Mouse (Mus musculus): Measurements from ENCODE around the gene Gm21680. TPM values are rescaled to one million over a fixed set of nuclear protein-coding genes. Genes with fewer than 3 reads are reported as not detected.
A peak's percentile ranks its signal among the peaks of the same experiment; 100 is the strongest.
"Not testable (repeated sequence)": the region's sequence is repeated elsewhere in the genome, so short reads cannot be mapped to it uniquely, and the experiment has no call there.

Gene Gm21680
- total RNA-seq (2021), result not detected

GRCm38 (mm10) chr5:25972563-25972962 lies at the start of gene Gm21680:
Gene Gm21680, minus strand, starts transcription at chr5:25972663.
- not testable (repeated sequence) for DNase-seq

DNA sequence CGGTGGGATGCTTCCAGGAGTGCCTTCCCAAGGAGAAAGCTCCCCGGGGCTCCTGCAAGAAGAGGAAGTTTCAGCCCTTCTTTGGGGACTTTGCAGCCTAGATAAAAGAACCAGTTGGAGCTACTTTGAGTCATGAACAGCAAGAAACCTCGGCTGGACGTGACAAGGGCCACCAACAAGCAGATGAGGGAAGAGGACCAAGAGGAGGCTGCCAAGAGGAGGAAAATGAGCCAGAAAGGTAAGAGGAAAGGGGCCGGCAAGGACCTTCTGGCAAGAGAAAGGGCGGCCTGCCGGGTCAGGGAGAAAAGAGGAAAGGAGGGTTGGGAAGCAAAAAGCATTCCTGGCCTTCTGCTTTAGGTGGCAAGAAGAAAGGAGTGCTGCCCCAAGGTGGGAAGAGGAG lies 35.2 kb upstream of the Gm21680 start:
- not testable (repeated sequence) for DNase-seq

- peak; percentile 5 for DNase-seq
Observed at GRCm38 (mm10) chr5:26006937-26007695, 34.7 kb upstream of the Gm21680 start.

DNA sequence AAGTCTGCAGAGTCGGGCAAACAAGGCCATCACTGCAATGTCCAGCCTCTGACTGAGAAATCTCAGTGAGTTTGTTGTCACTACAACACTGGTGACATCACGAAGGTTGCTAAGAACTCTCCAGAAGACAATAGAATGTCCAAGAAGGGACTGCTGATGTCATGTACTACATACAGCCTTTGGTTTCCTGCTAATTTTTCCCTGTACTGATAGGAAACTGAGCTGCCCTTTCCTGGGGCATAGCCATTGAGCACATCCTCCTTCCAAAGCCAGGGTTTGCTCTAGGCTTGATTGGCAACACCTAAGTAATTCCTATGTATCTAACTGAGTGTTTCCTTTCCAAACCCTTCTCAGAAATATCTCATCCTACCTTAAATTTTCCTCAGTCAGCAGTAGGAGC lies 32.2 kb upstream of the Gm21680 start, which contains the start of gene Gm1979:
Gene Gm1979 (minus strand): TSS at position 101 of the 400 bp plus-strand sequence.
- not testable (repeated sequence) for DNase-seq

GRCm38 (mm10) chr5:25988550-25988949 lies 16.1 kb upstream of the Gm21680 start, which contains the start of gene Gm21698:
Gene Gm21698, minus strand, starts transcription at chr5:25988650.
- DNase-seq, result not testable (repeated sequence)

- DNase-seq, result not testable (repeated sequence)
Observed at GRCm38 (mm10) chr5:25957050-25957449, 15.4 kb downstream of the Gm21680 start.

DNA sequence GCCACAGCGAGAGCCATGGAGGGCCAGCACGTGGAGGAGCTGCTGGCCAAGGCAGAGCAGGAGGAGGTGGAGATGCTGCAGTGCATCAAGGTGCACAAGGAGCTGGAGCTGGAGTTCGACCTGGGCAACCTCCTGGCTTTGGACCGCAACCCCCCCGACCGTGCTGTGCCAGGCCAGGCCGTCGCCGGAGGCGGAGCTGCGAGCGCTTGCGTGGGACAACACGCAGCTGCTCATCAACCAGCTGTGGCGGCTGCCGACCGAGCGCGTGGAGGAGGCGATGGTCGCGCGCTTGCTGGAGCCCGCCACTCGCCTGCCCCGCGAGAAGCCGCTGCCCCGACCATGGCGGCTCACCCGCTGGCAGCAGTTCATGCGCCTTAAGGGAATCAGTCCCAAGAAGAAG lies 15.9 kb downstream of the Gm21680 start:
- not testable (repeated sequence) for DNase-seq

DNA sequence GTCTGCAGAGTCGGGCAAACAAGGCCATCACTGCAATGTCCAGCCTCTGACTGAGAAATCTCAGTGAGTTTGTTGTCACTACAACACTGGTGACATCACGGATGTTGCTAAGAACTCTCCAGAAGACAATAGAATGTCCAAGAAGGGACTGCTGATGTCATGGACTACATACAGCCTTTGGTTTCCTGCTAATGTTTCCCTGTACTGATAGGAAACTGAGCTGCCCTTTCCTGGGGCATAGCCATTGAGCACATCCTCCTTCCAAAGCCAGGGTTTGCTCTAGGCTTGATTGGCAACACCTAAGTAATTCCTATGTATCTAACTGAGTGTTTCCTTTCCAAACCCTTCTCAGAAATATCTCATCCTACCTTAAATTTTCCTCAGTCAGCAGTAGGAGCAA lies 18.1 kb downstream of the Gm21680 start, which contains the start of gene Gm21671:
Gene Gm21671 (minus strand): TSS at position 101 of the 400 bp plus-strand sequence.
- DNase-seq, result not testable (repeated sequence)

DNA sequence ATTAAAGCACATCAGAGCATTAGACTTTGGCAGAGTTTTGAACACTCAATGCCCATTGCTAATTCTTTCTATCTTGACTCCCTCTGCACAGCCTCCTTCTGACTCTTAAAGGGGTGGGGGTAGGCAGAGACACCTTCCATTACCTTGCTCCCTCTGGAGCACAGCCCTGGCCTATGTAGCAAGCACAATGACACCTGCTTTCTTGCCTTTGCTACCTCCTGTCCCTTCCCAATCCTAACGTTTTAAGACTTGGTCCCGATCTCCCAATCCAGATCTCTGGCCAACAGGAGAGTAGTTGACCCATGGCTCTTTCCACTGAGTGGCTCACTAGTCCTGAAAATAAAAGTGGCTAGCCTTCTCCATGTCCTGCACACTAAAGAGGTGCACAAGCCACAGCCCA lies 27.1 kb downstream of the Gm21680 start:
- not testable (repeated sequence) for DNase-seq

DNA sequence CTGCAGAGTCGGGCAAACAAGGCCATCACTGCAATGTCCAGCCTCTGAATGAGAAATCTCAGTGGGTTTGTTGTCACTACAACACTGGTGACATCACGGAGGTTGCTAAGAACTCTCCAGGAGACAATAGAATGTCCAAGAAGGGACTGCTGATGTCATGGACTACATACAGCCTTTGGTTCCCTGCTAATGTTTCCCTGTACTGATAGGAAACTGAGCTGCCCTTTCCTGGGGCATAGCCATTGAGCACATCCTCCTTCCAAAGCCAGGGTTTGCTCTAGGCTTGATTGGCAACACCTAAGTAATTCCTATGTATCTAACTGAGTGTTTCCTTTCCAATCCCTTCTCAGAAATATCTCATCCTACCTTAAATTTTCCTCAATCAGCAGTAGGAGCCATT lies 30.2 kb downstream of the Gm21680 start, which contains the start of gene Gm21663:
Gene Gm21663 (minus strand): TSS at position 101 of the 400 bp plus-strand sequence.
- not testable (repeated sequence) for DNase-seq

Other genes with a start within 250 kb of the Gm21680 start
- gene Actr3b, start 212.7 kb downstream of the Gm21680 start, total RNA-seq (2021), result 10 to 100 TPM; 18.2 to 20.3 TPM
- not detected for gene Gm21663, start 30.3 kb downstream of the Gm21680 start, total RNA-seq (2021)
- not detected for gene Gm21671, start 18.2 kb downstream of the Gm21680 start, total RNA-seq (2021)
- gene Gm21698, start 16.0 kb upstream of the Gm21680 start, total RNA-seq (2021), result not detected
- not detected for gene Gm1979, start 32.1 kb upstream of the Gm21680 start, total RNA-seq (2021)
- not detected for gene Gm5862, start 50.3 kb upstream of the Gm21680 start, total RNA-seq (2021)
- not detected for gene Speer4a, start 66.9 kb upstream of the Gm21680 start, total RNA-seq (2021)
- gene Gm7347, start 85.9 kb upstream of the Gm21680 start, total RNA-seq (2021), result not detected
- gene Gm10471, start 116.6 kb upstream of the Gm21680 start, total RNA-seq (2021), result not detected
- not detected for gene 5031410I06Rik, start 132.7 kb upstream of the Gm21680 start, total RNA-seq (2021)
- gene Gm10220, start 148.8 kb upstream of the Gm21680 start, total RNA-seq (2021), result not detected

Measured in heart, postnatal 4 days (tissue).